Mouse (Mus musculus) adrenal gland, postnatal 14 days (tissue): Measurements from ENCODE around the gene Hdgf. TPM values are rescaled to one million over a fixed set of nuclear protein-coding genes. Genes with fewer than 3 reads are reported as not detected.
A peak's percentile ranks its signal among the peaks of the same experiment; 100 is the strongest.

ENCODE experiments used
- DNase-seq: peaks from one replicate; pipeline ENCODE4 v3.0.0; 2021; ENCODE audit warnings: mixed read lengths
- total RNA-seq: library from RNA; stranded (reverse); gene quantifications from 2 replicates; pipeline ENCODE4 v1.2.3, GENCODE M21; 2021

Gene Hdgf
- total RNA-seq, 1 experiment from 2014 or later: 169 TPM

- no peak for DNase-seq
Measured at GRCm38 (mm10) chr3:87945781-87946540, 39.8 kb downstream of the Hdgf start.

- DNase-seq: no peak
Measured at GRCm38 (mm10) chr3:87946541-87946860, 40.4 kb downstream of the Hdgf start.

DNA sequence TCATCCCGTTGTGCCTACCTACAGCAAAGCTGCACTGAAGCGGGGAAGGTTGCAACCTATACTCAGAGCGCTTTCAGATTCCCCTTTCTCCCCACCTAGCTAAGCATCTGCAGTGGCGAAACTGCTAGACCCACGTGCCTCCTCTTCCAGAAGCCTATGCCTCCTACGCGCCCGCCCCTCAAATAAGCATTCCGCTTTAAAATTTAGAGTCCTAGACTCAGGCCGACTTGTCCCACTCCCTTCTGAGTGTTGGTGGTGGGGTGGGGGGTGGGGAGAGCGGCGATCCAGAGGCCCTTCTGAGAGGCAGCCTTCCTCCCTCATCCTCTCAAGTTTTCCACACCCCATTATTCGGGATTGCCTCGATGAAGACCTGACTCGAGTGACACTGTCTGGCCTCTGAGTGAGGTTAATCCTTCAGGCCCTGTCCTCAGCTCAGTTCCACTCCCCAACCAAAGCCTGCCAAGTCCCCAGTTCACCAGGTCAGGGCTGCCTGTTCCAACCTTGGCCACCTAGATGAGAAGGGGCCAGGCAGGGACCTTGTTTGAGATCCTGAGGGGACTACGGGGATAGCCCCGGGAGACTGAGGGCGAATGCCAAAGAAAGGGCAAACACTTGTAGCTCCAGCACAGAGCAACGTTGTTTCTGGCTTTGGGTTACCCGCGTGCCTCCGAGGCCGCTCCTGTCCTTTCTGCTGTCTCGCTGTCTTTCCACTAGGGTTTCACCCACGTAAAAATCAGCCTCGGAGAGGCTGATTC, 41.1 kb downstream of the Hdgf start:
- no peak for DNase-seq

DNA sequence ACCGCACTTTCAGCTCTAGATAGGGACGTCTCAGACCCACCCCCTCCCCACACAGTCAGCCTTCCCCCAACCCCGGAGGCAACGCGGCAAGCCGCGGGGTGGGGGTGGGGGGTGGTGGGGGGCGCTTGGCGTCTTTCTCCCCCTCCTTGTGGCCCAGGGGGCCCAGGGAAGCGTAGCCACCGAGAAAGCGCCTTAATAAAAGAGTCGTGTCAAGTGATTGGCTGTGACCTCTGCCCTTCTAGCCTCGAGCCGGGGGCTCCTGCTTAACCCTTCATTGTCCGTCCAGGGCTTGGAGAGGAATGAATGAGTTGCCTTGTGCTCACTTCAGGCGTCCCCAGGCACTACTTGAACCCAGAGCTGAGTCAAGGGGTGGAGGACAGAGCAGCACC, 41.7 kb downstream of the Hdgf start:
- no peak for DNase-seq

DNA sequence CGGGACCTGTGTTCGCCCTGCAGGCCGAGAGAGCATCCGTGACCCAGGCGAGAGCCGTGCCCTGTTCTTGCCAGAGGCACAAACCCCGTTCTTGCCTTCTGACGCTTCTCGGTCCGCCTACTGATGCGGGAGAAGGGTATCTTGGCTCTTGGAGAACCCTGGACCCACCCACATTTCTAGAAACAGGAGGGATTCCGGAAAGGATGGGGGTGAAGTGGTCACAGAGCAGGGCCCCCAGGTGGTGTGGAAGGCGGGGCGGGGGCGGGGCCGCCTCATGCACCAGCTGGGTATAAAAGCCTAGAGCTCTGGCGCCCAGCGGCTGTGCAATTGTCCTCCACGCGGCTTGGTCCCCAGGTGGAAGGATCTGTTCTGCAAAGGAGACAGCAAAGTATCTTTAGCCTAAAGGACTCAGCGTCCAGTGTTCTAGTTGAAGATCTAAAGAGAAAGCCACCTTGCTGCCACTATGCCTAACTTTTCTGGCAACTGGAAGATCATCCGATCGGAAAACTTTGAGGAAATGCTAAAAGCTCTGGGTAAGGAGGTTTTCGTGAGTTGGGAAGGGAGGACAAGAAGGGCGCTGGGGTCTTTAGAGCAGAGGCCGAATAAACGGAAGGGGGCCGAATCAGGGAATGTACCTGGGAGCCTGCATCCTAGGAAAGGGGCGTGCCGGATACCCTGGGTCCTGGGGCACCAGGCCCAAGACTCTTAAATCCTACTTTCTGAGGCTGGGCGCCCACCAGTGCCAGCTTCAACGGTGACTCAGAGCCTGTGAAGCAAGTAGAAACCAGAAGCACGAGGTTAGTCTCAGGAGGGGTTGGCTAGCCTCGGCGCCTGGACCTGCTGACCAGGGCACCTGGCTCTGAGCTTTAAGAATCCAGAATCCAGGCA, 42.5 kb downstream of the Hdgf start, which contains the start of gene Crabp2:
TSS of gene Crabp2 (plus strand) at position 289 of the 888 bp plus-strand sequence.
- no peak for DNase-seq

- no peak for DNase-seq
Measured at GRCm38 (mm10) chr3:87949266-87949954, 43.3 kb downstream of the Hdgf start.

GRCm38 (mm10) chr3:87949955-87950515, 43.9 kb downstream of the Hdgf start:
- no peak for DNase-seq

GRCm38 (mm10) chr3:87951946-87952345, 45.8 kb downstream of the Hdgf start:
- DNase-seq: no peak

- no peak for DNase-seq
Measured at GRCm38 (mm10) chr3:87952440-87952839, 46.3 kb downstream of the Hdgf start.

- DNase-seq: no peak
Measured at GRCm38 (mm10) chr3:87958056-87958455, 51.9 kb downstream of the Hdgf start.

- no peak for DNase-seq
Measured at GRCm38 (mm10) chr3:87958476-87958875, 52.4 kb downstream of the Hdgf start.

- no peak for DNase-seq
Measured at GRCm38 (mm10) chr3:87958967-87959366, 52.8 kb downstream of the Hdgf start.

DNA sequence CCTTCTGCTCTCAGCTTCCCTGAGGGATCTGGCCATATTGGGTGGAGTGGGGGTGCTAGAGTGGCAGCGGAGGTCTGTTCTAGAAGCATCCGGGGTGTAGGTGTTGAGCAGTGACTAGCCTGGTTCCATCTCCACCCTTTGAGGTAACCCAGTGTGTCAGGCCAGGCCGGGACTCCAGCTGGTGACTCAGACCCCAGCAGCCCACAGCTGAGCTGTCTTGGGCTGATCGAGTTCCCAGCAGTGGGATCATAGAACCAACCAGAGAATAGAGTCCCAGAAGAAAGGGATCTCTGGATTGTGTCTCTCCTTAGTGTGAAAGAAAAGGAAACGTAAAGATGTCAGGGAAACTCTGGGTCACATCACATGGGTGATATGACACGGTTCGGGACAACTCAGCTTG, 53.2 kb downstream of the Hdgf start:
- DNase-seq: no peak

GRCm38 (mm10) chr3:87960191-87960585, 54.1 kb downstream of the Hdgf start:
- no peak for DNase-seq

GRCm38 (mm10) chr3:87960586-87961191, 54.6 kb downstream of the Hdgf start:
- DNase-seq: peak; percentile 93

Other genes with a start within 250 kb of the Hdgf start
- gene Lrrc71, start 157.7 kb upstream of the Hdgf start, total RNA-seq: 0.56 and 0.60 TPM in 2 replicates
- 4.3 and 14.4 TPM in 2 replicates for gene Ntrk1, start 111.2 kb upstream of the Hdgf start, total RNA-seq
- gene Insrr, start 109.4 kb upstream of the Hdgf start, total RNA-seq: 0.70 and 2.2 TPM in 2 replicates
- 29.1 and 36.7 TPM in 2 replicates for gene Pear1, start 82.0 kb upstream of the Hdgf start, total RNA-seq
- gene Sh2d2a, start 59.6 kb upstream of the Hdgf start, total RNA-seq: 0.19 and 3.7 TPM in 2 replicates
- gene Prcc, start 20.7 kb upstream of the Hdgf start, total RNA-seq: 50.0 and 50.4 TPM in 2 replicates
- gene Mrpl24, start 13.2 kb downstream of the Hdgf start, total RNA-seq: 115 and 119 TPM in 2 replicates
- gene Isg20l2, start 24.0 kb downstream of the Hdgf start, total RNA-seq: 22.9 and 23.4 TPM in 2 replicates
- 13.9 and 15.6 TPM in 2 replicates for gene Rrnad1, start 24.4 kb downstream of the Hdgf start, total RNA-seq
- gene Crabp2, start 42.3 kb downstream of the Hdgf start, total RNA-seq: not detected in 2 replicates
- gene Nes, start 64.8 kb downstream of the Hdgf start, total RNA-seq: 14.5 and 23.0 TPM in 2 replicates
- gene Bcan, start 93.9 kb downstream of the Hdgf start, total RNA-seq: 28.5 and 31.5 TPM in 2 replicates
- gene Hapln2, start 121.3 kb downstream of the Hdgf start, total RNA-seq: not detected in 2 replicates
- 15.7 and 22.5 TPM in 2 replicates for gene Gpatch4, start 136.8 kb downstream of the Hdgf start, total RNA-seq
- 135 and 138 TPM in 2 replicates for gene Naxe, start 152.2 kb downstream of the Hdgf start, total RNA-seq
- not detected in 2 replicates for gene Ttc24, start 172.0 kb downstream of the Hdgf start, total RNA-seq
- gene Iqgap3, start 175.7 kb downstream of the Hdgf start, total RNA-seq: 7.3 and 8.0 TPM in 2 replicates
- gene Mef2d, start 236.1 kb downstream of the Hdgf start, total RNA-seq: 92.9 and 98.4 TPM in 2 replicates